Mouse (Mus musculus): ENCODE measurements around the gene Ercc2.
A peak's percentile ranks its signal among the peaks of the same experiment; 100 is the strongest.

Ercc2 gene

GRCm38 (mm10) chr7:19405417-19405816 lies 23.6 kb downstream of the Ercc2 start:
- DNase-seq (ENCODE audit: low spot score in 2 of 2), result peak; percentile 33 to 73

GRCm38 (mm10) chr7:19409753-19410152 lies 27.9 kb downstream of the Ercc2 start:
- DNase-seq (ENCODE audit: low spot score in 2 of 2), result peak; percentile 27 to 29

DNA sequence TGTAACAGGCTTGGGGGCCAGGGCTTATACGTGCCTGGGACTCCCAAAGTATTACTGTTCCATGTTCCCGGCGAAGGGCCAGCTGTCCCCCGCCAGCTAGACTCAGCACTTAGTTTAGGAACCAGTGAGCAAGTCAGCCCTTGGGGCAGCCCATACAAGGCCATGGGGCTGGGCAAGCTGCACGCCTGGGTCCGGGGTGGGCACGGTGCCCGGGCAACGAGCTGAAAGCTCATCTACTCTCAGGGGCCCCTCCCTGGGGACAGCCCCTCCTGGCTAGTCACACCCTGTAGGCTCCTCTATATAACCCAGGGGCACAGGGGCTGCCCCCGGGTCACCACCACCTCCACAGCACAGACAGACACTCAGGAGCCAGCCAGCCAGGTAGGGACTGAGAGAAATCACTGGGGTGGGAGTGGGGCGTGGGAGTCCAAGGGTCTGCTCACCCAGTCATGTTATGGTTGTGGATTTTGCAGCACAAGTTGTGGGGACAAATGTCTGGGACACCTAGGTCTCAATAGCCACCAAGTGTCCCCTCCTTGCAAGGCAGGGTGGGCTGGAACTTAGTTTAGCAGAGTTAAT lies 29.0 kb downstream of the Ercc2 start:
- DNase-seq (ENCODE audit: low spot score in 2 of 2), result peak; percentile 85 to 89

DNA sequence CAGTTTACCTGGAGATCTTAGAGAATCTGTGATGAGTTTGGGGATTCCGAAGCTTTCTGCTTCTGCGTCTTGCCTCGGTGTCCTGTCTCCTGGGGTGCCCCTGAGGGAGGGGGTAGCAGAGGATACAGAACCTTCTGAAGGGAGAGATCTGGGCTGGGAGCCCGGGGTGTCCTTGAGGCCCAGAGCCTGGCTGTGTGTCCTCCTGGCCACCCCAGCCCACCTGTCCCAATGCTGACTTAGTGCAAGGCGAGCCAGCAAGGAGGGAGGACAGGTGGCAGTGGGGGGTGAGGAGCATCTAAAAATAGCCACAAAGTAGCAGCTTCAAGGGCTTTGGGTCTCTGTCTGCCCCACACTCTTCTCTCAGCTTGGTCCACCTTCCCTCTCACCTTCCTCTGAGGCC lies 30.0 kb downstream of the Ercc2 start:
- peak; percentile 37 for DNase-seq (ENCODE audit: low spot score in 2 of 2)

- DNase-seq (ENCODE audit: low spot score in 2 of 2), result no peak
Observed at GRCm38 (mm10) chr7:19413525-19413924, 31.7 kb downstream of the Ercc2 start.

DNA sequence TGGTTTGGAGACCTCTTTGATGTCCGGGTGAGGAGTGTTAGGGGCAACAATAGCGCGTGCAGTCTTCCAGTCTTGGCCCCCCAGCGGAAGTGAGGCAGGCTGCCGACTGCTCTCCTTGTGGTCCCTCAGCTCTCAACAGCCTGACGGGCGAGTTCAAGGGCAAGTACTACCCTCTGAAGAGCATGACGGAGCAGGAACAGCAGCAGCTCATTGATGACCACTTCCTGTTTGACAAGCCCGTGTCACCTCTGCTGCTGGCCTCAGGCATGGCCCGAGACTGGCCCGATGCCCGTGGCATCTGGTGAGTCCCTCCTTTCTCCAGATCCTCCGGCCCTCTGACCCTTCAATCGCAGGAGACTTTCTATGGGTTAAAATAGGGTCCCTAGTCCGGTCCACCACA lies 34.8 kb downstream of the Ercc2 start:
- no peak for DNase-seq (ENCODE audit: low spot score in 2 of 2)

DNA sequence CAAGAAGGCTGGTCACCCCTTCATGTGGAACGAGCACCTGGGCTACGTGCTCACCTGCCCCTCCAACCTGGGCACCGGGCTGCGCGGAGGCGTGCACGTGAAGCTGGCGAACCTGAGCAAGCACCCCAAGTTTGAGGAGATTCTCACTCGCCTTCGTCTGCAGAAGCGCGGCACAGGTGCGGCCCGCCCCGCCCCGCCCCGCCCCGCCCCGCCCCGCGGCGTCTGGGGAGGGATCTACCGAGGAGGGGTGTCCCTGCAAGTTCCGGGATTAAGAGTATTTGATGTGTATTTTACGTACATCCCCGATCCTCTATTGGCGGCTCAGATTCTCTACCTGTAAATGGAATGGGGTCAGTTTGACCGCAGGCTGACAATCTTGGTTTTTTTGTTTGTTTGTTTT lies 38.3 kb downstream of the Ercc2 start:
- no peak for DNase-seq (ENCODE audit: low spot score in 2 of 2)

DNA sequence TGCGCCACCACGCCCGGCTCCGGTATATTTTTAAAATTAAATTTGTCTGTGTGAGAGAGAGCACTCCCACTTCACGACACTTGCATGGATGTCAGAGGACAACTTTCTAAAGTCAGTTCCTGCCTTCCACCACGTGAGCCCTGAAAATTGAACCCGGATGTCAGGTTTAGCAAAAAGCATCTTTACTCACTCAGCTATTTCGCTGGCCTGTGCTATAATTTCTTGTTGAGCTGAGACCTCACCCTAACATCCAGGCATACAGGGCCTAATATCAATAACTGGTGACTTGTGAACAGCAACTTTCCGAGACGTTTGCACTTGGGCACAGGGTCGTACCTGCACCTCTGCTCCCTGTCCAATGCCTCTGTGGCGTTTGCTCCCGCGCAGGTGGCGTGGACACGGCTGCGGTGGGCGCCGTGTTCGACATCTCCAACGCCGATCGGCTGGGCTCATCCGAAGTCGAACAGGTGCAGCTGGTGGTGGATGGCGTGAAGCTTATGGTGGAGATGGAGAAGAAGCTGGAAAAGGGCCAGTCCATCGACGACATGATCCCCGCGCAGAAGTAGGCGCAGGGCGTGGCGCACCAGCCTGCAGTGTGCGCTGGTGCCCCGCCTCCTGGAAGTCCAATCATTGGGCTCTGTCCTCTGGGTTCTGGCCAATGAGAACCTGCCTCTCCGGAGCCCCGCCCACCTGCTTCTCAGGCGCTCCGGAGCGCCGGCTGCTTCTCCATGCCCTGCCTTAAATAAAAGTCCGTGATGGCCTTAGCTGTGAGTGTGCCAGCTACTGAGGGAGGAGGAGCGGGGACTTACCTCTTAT lies 39.2 kb downstream of the Ercc2 start:
- DNase-seq (ENCODE audit: low spot score in 2 of 2), result peak; percentile 78 to 80

DNA sequence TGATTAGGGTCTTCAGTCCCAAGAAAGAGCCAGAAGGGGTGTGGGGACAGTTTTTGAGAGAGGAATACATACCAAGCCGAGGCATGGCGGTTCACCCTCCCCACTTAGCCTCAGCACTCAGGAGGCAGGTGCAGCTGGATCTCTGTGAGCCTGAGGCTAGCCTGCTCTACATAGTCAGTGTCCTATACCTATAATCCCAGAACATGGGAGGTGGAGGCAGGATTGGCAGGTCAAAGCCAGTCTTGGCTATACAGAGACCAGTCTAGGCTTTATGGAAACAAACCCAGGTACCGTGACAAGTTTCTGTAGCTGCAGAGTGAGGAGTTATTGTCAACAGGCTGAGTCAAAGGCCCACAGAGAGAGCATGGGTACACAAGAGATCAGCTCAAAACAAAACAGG lies 41.3 kb downstream of the Ercc2 start:
- DNase-seq (ENCODE audit: low spot score in 2 of 2), result no peak

GRCm38 (mm10) chr7:19424051-19424450 lies 42.2 kb downstream of the Ercc2 start:
- no peak for DNase-seq (ENCODE audit: low spot score in 2 of 2)

DNA sequence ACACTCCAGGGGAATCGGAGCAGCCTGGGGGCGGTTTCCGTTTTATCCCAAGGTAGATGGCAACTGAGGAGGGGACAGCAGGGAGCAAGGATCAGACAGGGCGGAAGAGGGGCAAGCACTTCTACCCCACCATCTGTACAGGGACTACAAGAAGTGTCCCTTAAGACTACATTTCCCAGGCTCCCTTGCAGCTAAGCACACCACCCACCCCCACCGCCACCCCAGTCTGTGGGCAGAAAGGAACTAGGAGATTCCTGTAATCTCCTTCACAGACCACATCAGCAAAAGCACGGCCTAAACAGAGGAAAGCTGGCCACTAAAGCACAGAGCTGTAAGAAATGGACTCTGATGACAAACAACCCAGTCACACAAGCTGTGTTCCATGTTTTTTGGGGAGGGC lies 44.5 kb downstream of the Ercc2 start:
- no peak for DNase-seq (ENCODE audit: low spot score in 2 of 2)

GRCm38 (mm10) chr7:19426888-19427287 lies 45.1 kb downstream of the Ercc2 start:
- DNase-seq (ENCODE audit: low spot score in 2 of 2), result no peak

GRCm38 (mm10) chr7:19427999-19428650 lies 46.3 kb downstream of the Ercc2 start:
- DNase-seq (ENCODE audit: low spot score in 2 of 2), result no peak

- no peak for DNase-seq (ENCODE audit: low spot score in 2 of 2)
Observed at GRCm38 (mm10) chr7:19429726-19430125, 47.9 kb downstream of the Ercc2 start.

DNA sequence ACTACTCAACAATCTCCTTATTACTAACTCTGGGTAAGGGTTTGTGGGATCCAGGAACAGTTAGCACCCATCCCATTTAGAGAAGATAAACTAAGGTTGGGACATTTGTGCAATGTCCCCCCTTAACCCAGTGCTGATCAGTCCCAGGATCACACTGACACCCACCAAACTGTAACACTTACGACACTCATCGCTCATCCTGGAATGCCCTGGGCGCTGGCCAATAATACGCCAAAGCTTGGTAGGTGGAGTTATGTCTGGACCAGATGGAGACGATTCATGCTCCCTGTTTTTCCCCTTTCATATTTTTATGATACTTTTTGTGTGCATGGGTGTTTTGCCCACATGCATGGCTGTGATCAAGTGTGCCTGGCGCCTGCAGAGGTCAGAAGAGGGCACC lies 48.6 kb downstream of the Ercc2 start:
- DNase-seq (ENCODE audit: low spot score in 2 of 2), result no peak

GRCm38 (mm10) chr7:19432475-19432874 lies 50.7 kb downstream of the Ercc2 start:
- DNase-seq (ENCODE audit: low spot score in 2 of 2), result no peak

DNA sequence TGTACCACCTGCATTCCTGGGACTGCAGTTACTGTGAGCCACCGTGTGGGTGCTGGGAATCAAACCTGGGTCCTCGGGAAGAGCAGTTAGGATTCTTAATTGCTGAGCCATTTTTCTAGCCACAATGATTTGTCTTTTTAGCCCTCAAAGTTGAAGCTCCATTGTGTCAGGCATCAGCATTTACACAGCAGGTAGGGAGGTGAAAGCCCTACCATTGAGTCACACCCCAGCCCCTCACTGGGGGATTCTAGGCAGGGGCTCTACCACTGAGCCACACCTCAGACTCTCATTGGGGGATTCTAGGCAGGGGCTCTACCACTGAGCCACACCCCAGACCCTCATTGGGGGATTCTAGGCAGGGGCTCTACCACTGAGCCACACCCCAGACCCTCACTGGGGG lies 54.5 kb downstream of the Ercc2 start:
- DNase-seq (ENCODE audit: low spot score in 2 of 2), result no peak

DNA sequence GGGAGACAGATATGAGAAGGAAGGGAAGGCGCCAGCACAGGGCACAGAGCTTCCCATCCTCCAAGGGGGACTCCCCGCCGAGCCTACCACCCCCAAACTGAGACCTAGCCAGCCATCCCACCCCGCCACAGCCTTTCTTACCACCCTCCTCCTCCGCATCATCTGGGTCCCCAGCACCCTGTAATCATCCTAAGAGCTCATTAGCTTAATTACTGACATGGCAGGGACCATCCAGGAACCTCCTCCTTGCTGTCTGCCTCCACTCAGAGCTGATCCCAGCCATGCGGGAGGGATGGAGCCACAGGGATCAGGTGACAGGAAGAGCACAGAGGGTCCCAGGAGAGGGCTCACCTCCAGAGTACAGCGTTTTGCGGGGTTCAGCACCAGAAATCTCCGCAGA lies 55.2 kb downstream of the Ercc2 start:
- no peak for DNase-seq (ENCODE audit: low spot score in 2 of 2)

DNA sequence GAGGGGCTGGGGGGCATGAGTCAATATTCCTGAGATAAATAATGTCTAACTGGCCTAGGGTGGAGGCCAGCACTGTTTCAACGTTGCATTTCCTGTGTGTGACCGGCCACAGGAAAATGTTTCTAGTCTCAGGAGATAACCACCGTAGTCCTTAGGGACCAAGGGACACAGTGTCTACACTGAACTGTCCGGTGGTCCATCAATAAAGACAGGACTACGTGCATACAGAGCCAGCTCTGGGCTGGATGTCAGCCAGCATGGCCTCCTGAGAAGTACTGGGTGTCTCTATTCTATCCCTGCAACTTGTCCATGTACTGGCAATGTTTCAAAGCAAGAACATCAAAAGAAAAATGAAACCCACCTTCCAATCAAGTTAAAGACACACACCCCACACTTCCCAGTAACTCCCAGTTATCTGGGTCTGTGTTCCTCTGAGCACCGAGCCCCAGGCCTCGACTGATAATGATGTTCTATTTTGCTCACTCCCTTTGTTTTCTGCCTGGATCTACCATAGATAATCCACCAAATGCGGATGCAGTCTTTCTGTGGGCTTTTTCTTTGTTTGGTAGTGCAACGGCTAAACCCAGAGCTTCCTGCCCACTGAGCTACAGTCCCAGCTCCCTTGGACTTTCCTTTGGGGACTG lies 59.8 kb downstream of the Ercc2 start:
- DNase-seq (ENCODE audit: low spot score in 2 of 2), result no peak

DNA sequence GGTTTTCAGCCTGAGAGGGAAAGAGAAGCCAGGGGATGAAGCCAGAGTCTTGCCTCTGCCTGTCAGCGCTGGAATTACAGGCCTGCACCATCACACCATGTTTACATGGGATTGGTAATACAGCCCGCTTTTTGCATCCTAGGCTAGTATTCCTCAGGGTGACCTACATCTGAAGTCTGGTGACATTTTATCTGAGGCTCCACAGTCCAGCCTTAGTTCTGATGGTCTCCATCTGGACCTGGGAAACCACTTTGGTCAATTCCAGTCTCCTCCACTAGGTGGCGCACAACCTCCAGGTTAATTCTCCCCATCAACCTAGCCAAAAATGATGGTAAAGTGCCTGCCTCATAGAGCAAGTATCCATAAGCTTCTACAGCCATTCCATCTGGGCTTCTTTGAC lies 61.5 kb downstream of the Ercc2 start:
- DNase-seq (ENCODE audit: low spot score in 2 of 2), result peak; percentile 69 to 81

GRCm38 (mm10) chr7:19444801-19445200 lies 63.0 kb downstream of the Ercc2 start:
- DNase-seq (ENCODE audit: low spot score in 2 of 2), result no peak
